Mouse (Mus musculus) liver, postnatal 0 days (tissue): ENCODE results near the gene Samsn1.

Experiments
- CTCF ChIP-seq: sonication (generic); IDR thresholded peaks from 2 replicates; pipeline ENCODE4 v1.5.1; 2016; ENCODE audit warnings: antibody characterized with exemption, low read depth
- EP300 ChIP-seq: IDR thresholded peaks from 2 replicates; pipeline ENCODE4 v1.6.1; 2016; ENCODE audit warnings: antibody characterized with exemption, low read depth, mild to moderate bottlenecking

DNA sequence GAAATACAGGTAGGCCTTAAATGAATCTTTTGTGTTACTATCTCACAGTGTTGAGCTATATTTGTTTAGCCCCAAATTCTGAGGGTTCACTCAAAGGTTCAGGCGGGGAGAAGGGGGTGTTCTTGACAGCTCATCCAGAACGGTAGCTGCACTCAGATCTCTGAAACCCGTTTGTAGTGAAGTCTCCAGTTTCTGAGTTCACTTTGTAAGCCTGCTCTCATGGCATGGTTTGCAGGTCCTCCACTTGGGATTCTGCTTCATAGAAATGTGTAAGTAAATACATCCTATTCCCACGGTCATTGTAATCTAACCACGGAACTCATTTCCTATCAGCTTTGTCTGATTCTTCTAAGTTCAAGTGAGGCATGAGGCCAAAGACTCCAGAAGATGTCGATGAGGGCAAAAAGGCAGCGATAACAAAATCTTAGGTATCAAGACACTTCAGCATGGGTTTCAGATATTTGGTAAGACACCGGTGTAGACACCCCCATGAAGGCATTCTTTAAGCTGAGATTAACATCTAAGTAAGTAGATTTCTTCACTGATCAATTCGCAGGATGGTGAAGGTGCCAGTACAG lies 18.2 kb downstream of the Samsn1 start:
- TF ChIP-seq EP300 = no peak
- no peak for TF ChIP-seq CTCF
